Mouse (Mus musculus): ENCODE data around the gene Enthd1. TPM values are rescaled to one million over a fixed set of nuclear protein-coding genes. Genes with fewer than 3 reads are reported as not detected.
A peak's percentile ranks its signal among the peaks of the same experiment; 100 is the strongest.
"Not testable (repeated sequence)": the region's sequence is repeated elsewhere in the genome, so short reads cannot be mapped to it uniquely, and the experiment has no call there.

Enthd1 gene
- total and polyA plus RNA-seq, 2 experiments from 2014 or later = not detected

GRCm38 (mm10) chr15:80586296-80586695 lies 21.3 kb upstream of the Enthd1 start:
- ATAC-seq = no peak
- no peak overlapping the region for H3K9ac ChIP-seq (replicated peaks; ENCODE audit: low read length)
- no peak for DNase-seq (ENCODE audit: low spot score)
- H3K36me3 ChIP-seq (ENCODE audit: insufficient read depth, low read length) = no peaks in the 10 kb centered on the region
- H3K27me3 ChIP-seq (ENCODE audit: insufficient read depth, low read length) = no peaks in the 10 kb centered on the region
- H3K4me2 ChIP-seq (ENCODE audit: low read depth, low read length) = no peak overlapping the region
- no peak overlapping the region for H3K4me3 ChIP-seq (ENCODE audit: low read length)
- H3K4me1 ChIP-seq (ENCODE audit: insufficient read depth, low read length) = no peaks in the 10 kb centered on the region
- H3K9me3 ChIP-seq (ENCODE audit: low read length) = no peaks in the 10 kb centered on the region
- H3K27ac ChIP-seq = no peak overlapping the region
- TF ChIP-seq CTCF (IDR thresholded peaks at IDR 0.05; ENCODE audit: low read depth) = no peak
- 12% methylated on average over 4 of the region's 4 CpGs for WGBS

- DNase-seq (ENCODE audit: low spot score) (no peak), ATAC-seq (no peak)
- H3K36me3 ChIP-seq (ENCODE audit: insufficient read depth, low read length) = no peaks in the 10 kb centered on the region
- no peaks in the 10 kb centered on the region for H3K9me3 ChIP-seq (ENCODE audit: low read length)
- H3K27ac ChIP-seq = no peak overlapping the region
- no peak overlapping the region for H3K4me2 ChIP-seq (ENCODE audit: low read depth, low read length)
- no peak overlapping the region for H3K4me3 ChIP-seq (ENCODE audit: low read length)
- no peaks in the 10 kb centered on the region for H3K4me1 ChIP-seq (ENCODE audit: insufficient read depth, low read length)
- TF ChIP-seq CTCF (IDR thresholded peaks at IDR 0.05; ENCODE audit: low read depth) = no peak
- WGBS = 75% methylated on average over 20 of the region's 20 CpGs
- H3K9ac ChIP-seq (replicated peaks; ENCODE audit: low read length) = no peak overlapping the region
- no peaks in the 10 kb centered on the region for H3K27me3 ChIP-seq (ENCODE audit: insufficient read depth, low read length)
These were observed 17.9 kb upstream of the Enthd1 start for GRCm38 (mm10) chr15:80582581-80583495.

GRCm38 (mm10) chr15:80580585-80580984 lies 15.6 kb upstream of the Enthd1 start:
- H3K9ac ChIP-seq (replicated peaks; ENCODE audit: low read length); ATAC-seq; DNase-seq (ENCODE audit: low spot score); H3K4me3 ChIP-seq (ENCODE audit: low read length); H3K27ac ChIP-seq; H3K4me1 ChIP-seq (ENCODE audit: insufficient read depth, low read length); H3K36me3 ChIP-seq (ENCODE audit: insufficient read depth, low read length); H3K4me2 ChIP-seq (ENCODE audit: low read depth, low read length); H3K27me3 ChIP-seq (ENCODE audit: insufficient read depth, low read length); H3K9me3 ChIP-seq (ENCODE audit: low read length): not testable (repeated sequence)
- WGBS = 74% methylated on average over 1 of the region's 1 CpGs

GRCm38 (mm10) chr15:80579121-80579520 lies 14.2 kb upstream of the Enthd1 start:
- no peak overlapping the region for H3K9ac ChIP-seq (replicated peaks; ENCODE audit: low read length)
- no peaks in the 10 kb centered on the region for H3K4me1 ChIP-seq (ENCODE audit: insufficient read depth, low read length)
- H3K27me3 ChIP-seq (ENCODE audit: insufficient read depth, low read length) = no peaks in the 10 kb centered on the region
- no peak overlapping the region for H3K27ac ChIP-seq
- no peak for TF ChIP-seq CTCF (IDR thresholded peaks at IDR 0.05; ENCODE audit: low read depth)
- H3K36me3 ChIP-seq (ENCODE audit: insufficient read depth, low read length) = no peaks in the 10 kb centered on the region
- no peak overlapping the region for H3K4me2 ChIP-seq (ENCODE audit: low read depth, low read length)
- no peak for ATAC-seq
- WGBS = 55% methylated on average over 3 of the region's 3 CpGs
- DNase-seq (ENCODE audit: low spot score) = no peak
- H3K4me3 ChIP-seq (ENCODE audit: low read length) = no peak overlapping the region
- H3K9me3 ChIP-seq (ENCODE audit: low read length) = no peaks in the 10 kb centered on the region

- WGBS = 15% methylated on average over 22 of the region's 22 CpGs
- H3K36me3 ChIP-seq (ENCODE audit: insufficient read depth, low read length) = no peaks in the 10 kb centered on the region
- DNase-seq (ENCODE audit: low spot score) (peak; percentile 26), ATAC-seq (no peak)
- no peak overlapping the region for H3K27ac ChIP-seq
- H3K9me3 ChIP-seq (ENCODE audit: low read length) = no peaks in the 10 kb centered on the region
- H3K27me3 ChIP-seq (ENCODE audit: insufficient read depth, low read length) = no peaks in the 10 kb centered on the region
- 0 out of 2 replicates have a peak overlapping the region, but pooled peaks have one; percentile 24 for H3K4me2 ChIP-seq (ENCODE audit: low read depth, low read length)
- no peaks in the 10 kb centered on the region for H3K4me1 ChIP-seq (ENCODE audit: insufficient read depth, low read length)
- H3K4me3 ChIP-seq (ENCODE audit: low read length) = no peak overlapping the region
- no peak overlapping the region for H3K9ac ChIP-seq (replicated peaks; ENCODE audit: low read length)
- TF ChIP-seq CTCF (IDR thresholded peaks at IDR 0.05; ENCODE audit: low read depth) = no peak
These were observed 12.4 kb upstream of the Enthd1 start for GRCm38 (mm10) chr15:80577166-80577960.

- Histone ChIP-seq H3K4me2 (ENCODE audit: low read depth, low read length) (no peak overlapping the region), H3K4me3 (ENCODE audit: low read length) (no peak overlapping the region), H3K9ac (replicated peaks; ENCODE audit: low read length) (no peak overlapping the region), H3K36me3 (ENCODE audit: insufficient read depth, low read length) (no peaks in the 10 kb centered on the region), H3K9me3 (ENCODE audit: low read length) (no peaks in the 10 kb centered on the region), H3K4me1 (ENCODE audit: insufficient read depth, low read length) (no peaks in the 10 kb centered on the region), H3K27ac (no peak overlapping the region), H3K27me3 (ENCODE audit: insufficient read depth, low read length) (no peaks in the 10 kb centered on the region)
- no peak for TF ChIP-seq CTCF (IDR thresholded peaks at IDR 0.05; ENCODE audit: low read depth)
- no peak for ATAC-seq
- no peak for DNase-seq (ENCODE audit: low spot score)
- WGBS = 78% methylated on average over 11 of the region's 11 CpGs
These were observed 11.5 kb upstream of the Enthd1 start for GRCm38 (mm10) chr15:80576415-80576994.

Measured in hindbrain, postnatal 0 days (tissue).